Mouse (Mus musculus): Measurements from ENCODE around the gene Clic4.
"Not testable (repeated sequence)": the region's sequence is repeated elsewhere in the genome, so short reads cannot be mapped to it uniquely, and the experiment has no call there.

Gene Clic4

GRCm38 (mm10) chr4:135230661-135231060, 42.0 kb downstream of the Clic4 start:
- DNase-seq, result no peak

- no peak for DNase-seq
Observed at GRCm38 (mm10) chr4:135229871-135230270, 42.7 kb downstream of the Clic4 start.

- no peak for DNase-seq
Observed at GRCm38 (mm10) chr4:135228136-135228535, 44.5 kb downstream of the Clic4 start.

GRCm38 (mm10) chr4:135226008-135226667, 46.5 kb downstream of the Clic4 start:
- DNase-seq, result no peak

GRCm38 (mm10) chr4:135223808-135224207, 48.8 kb downstream of the Clic4 start:
- DNase-seq, result no peak

- DNase-seq, result no peak
Observed at GRCm38 (mm10) chr4:135221632-135222407, 50.8 kb downstream of the Clic4 start.

GRCm38 (mm10) chr4:135220641-135221040, 52.0 kb downstream of the Clic4 start:
- DNase-seq, result no peak

- DNase-seq, result peak; percentile 85
Observed at GRCm38 (mm10) chr4:135219652-135220051, 53.0 kb downstream of the Clic4 start.

GRCm38 (mm10) chr4:135209846-135210245, 62.8 kb downstream of the Clic4 start:
- no peak for DNase-seq

GRCm38 (mm10) chr4:135205711-135206600, 66.7 kb downstream of the Clic4 start:
- DNase-seq, result peak; percentile 89

- no peak for DNase-seq
Observed at GRCm38 (mm10) chr4:135205254-135205653, 67.4 kb downstream of the Clic4 start.

- no peak for DNase-seq
Observed at GRCm38 (mm10) chr4:135204666-135205065, 67.9 kb downstream of the Clic4 start.

GRCm38 (mm10) chr4:135203806-135204560, 68.6 kb downstream of the Clic4 start:
- DNase-seq, result no peak

- DNase-seq, result peak; percentile 13
Observed at GRCm38 (mm10) chr4:135203279-135203678, 69.3 kb downstream of the Clic4 start.

GRCm38 (mm10) chr4:135201771-135202170, 70.8 kb downstream of the Clic4 start:
- DNase-seq, result no peak

GRCm38 (mm10) chr4:135197857-135198256, 74.8 kb downstream of the Clic4 start:
- no peak for DNase-seq

GRCm38 (mm10) chr4:135192841-135193240, 79.8 kb downstream of the Clic4 start:
- no peak for DNase-seq

- DNase-seq, result no peak
Observed at GRCm38 (mm10) chr4:135191604-135192003, 81.0 kb downstream of the Clic4 start.

GRCm38 (mm10) chr4:135191185-135191584, 81.4 kb downstream of the Clic4 start:
- no peak for DNase-seq

- DNase-seq, result no peak
Observed at GRCm38 (mm10) chr4:135190364-135190763, 82.2 kb downstream of the Clic4 start.

GRCm38 (mm10) chr4:135189452-135190008, 83.1 kb downstream of the Clic4 start:
- no peak for DNase-seq

- DNase-seq, result not testable (repeated sequence)
Observed at GRCm38 (mm10) chr4:135184277-135184676, 88.3 kb downstream of the Clic4 start.

Measured in kidney, adult 18-20 months (tissue).